Mouse (Mus musculus) urinary bladder, adult 2 months (tissue): Measurements from ENCODE around the gene Cog3. TPM values are rescaled to one million over a fixed set of nuclear protein-coding genes. Genes with fewer than 3 reads are reported as not detected.

Experiments used
- DNase-seq: peaks from one replicate; pipeline ENCODE4 v3.0.0; 2022; ENCODE audit warnings: low spot score
- polyA plus RNA-seq: library from polyadenylated mRNA; depleted of rRNA; stranded (reverse); fragments of >200 nt; gene quantifications from 2 replicates; pipeline ENCODE4 v1.2.3, GENCODE M21; 2012; rRNA removed

Cog3 gene
- polyA plus RNA-seq, 1 experiment = 25.1 TPM

- DNase-seq = no peak
Observed at GRCm38 (mm10) chr14:75697928-75698327, 56.4 kb downstream of the Cog3 start.

- no peak for DNase-seq
Observed at GRCm38 (mm10) chr14:75696096-75696495, 58.2 kb downstream of the Cog3 start.

- DNase-seq = no peak
Observed at GRCm38 (mm10) chr14:75690428-75690827, 63.9 kb downstream of the Cog3 start.

- DNase-seq = no peak
Observed at GRCm38 (mm10) chr14:75676316-75676715, 78.0 kb downstream of the Cog3 start.

GRCm38 (mm10) chr14:75669085-75669645, 85.2 kb downstream of the Cog3 start:
- DNase-seq = no peak

GRCm38 (mm10) chr14:75665430-75666180, 88.7 kb downstream of the Cog3 start:
- no peak for DNase-seq

GRCm38 (mm10) chr14:75661548-75661947, 92.8 kb downstream of the Cog3 start:
- no peak for DNase-seq

- DNase-seq = no peak
Observed at GRCm38 (mm10) chr14:75660936-75661335, 93.4 kb downstream of the Cog3 start.

Other genes with a start within 250 kb of the Cog3 start
- not detected in 2 replicates for gene Spert, start 161.4 kb downstream of the Cog3 start, polyA plus RNA-seq
- gene Erich6b, start 112.3 kb downstream of the Cog3 start, polyA plus RNA-seq = not detected in 2 replicates
- 7.6 and 8.1 TPM in 2 replicates for gene Slc25a30, start 32.5 kb upstream of the Cog3 start, polyA plus RNA-seq
- gene Tpt1, start 90.6 kb upstream of the Cog3 start, polyA plus RNA-seq = 2,550 and 3,005 TPM in 2 replicates
- gene Kctd4, start 200.5 kb upstream of the Cog3 start, polyA plus RNA-seq = not detected in 2 replicates